Mouse (Mus musculus) heart, embryonic 12.5 days (tissue): ENCODE data around the gene Ercc6. TPM values are rescaled to one million over a fixed set of nuclear protein-coding genes. Genes with fewer than 3 reads are reported as not detected.

Experiments
- ATAC-seq: fragments of 200-750 bp; cut with Nextera tagmentation; 2 replicates; pipeline ENCODE4 v1.8.0; 2017; ENCODE audit warnings: moderate TSS enrichment, moderate library complexity; ENCODE audit not compliant: insufficient number of reproducible peaks, low FRiP score
- H3K27ac ChIP-seq: fragments of 300-500 bp; sonication (generic); 2 replicates; pipeline ENCODE4 v1.5.1; 2016; ENCODE audit warnings: mild to moderate bottlenecking, moderate library complexity; ENCODE audit not compliant: poor library complexity, severe bottlenecking
- H3K27me3 ChIP-seq: fragments of 300-500 bp; sonication (generic); replicated peaks from 2 replicates; pipeline ENCODE4 v1.6.1; 2016; ENCODE audit warnings: mild to moderate bottlenecking, moderate library complexity
- H3K36me3 ChIP-seq: fragments of 300-500 bp; sonication (generic); 2 replicates; pipeline ENCODE4 v1.6.1; 2016; ENCODE audit warnings: mild to moderate bottlenecking, moderate library complexity
- H3K4me1 ChIP-seq: fragments of 300-500 bp; sonication (generic); replicated peaks from 2 replicates; pipeline ENCODE4 v1.6.1; 2016; ENCODE audit warnings: mild to moderate bottlenecking
- H3K4me2 ChIP-seq: fragments of 300-500 bp; sonication (generic); 2 replicates; pipeline ENCODE4 v1.6.1; 2016; ENCODE audit warnings: mild to moderate bottlenecking, moderate library complexity
- H3K4me3 ChIP-seq: fragments of 300-500 bp; sonication (generic); 2 replicates; pipeline ENCODE4 v1.5.1; 2016; ENCODE audit warnings: mild to moderate bottlenecking
- H3K9ac ChIP-seq: fragments of 300-500 bp; sonication (generic); 2 replicates; pipeline ENCODE4 v1.6.1; 2016; ENCODE audit warnings: mild to moderate bottlenecking, moderate library complexity
- H3K9me3 ChIP-seq: fragments of 300-500 bp; sonication (generic); replicated peaks from 2 replicates; pipeline ENCODE4 v1.6.1; 2016; ENCODE audit warnings: mild to moderate bottlenecking, moderate library complexity
- WGBS: fragments of 180-500 bp; shearing (Covaris S2); methylation state at CpG from one replicate; pipeline ENCODE4 v1.1.7; 2016; 5-methylcytosine and 5-hydroxymethylcytosine counted together
- polyA plus RNA-seq: library from polyadenylated mRNA; unstranded; fragments of >200 nt; fragmentation: Nextera tagmentation; extraction: Ambion mirVana; gene quantifications from 2 replicates; pipeline ENCODE4 v1.2.1, GENCODE M21; 2016

The Ercc6 gene
- polyA plus RNA-seq, 1 experiment from 2014 or later: 15.1 TPM

GRCm38 (mm10) chr14:32533656-32534055 is 20.3 kb downstream of the Ercc6 start:
- Histone ChIP-seq H3K36me3 (peaks cover 7% of the 10 kb centered on the region; the same call in 1 of the 2 replicates), H3K4me2 (no peak overlapping the region), H3K9me3 (no peaks in the 10 kb centered on the region), H3K27me3 (no peaks in the 10 kb centered on the region), H3K4me1 (peaks cover 3% of the 10 kb centered on the region; the same call in 1 of the 2 replicates), H3K27ac (no peak overlapping the region), H3K4me3 (no peak overlapping the region), H3K9ac (no peak overlapping the region)
- WGBS: 87% methylated on average over 4 of the region's 4 CpGs
- ATAC-seq: no peak

DNA sequence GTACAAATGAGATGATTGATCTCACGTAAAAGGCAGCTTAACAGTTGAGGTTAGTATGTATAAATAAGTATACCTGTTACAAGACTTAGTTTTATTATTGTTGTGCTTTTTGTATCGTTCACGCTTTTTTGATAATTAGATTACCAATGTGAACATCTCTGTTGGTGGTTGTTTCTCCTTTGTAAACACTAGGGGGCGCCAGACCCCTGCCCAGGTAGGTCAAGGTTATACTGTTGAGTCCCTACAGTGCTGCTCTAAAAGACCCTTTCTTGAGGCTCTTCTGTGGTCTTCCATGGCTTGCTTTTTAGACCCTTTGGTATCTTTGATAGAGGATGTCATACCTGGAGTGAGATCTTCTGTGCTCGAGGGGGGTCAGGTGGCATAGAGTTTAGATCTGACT is 20.8 kb downstream of the Ercc6 start:
- 70% methylated on average over 5 of the region's 5 CpGs for WGBS
- H3K4me1 ChIP-seq: 0 out of 2 replicates have a peak, but pooled peaks cover 3% of the 10 kb centered on the region
- H3K27ac ChIP-seq: no peak overlapping the region
- ATAC-seq: no peak
- H3K4me3 ChIP-seq: no peak overlapping the region
- H3K4me2 ChIP-seq: no peak overlapping the region
- H3K27me3 ChIP-seq: no peaks in the 10 kb centered on the region
- no peaks in the 10 kb centered on the region for H3K9me3 ChIP-seq
- H3K36me3 ChIP-seq: peaks cover 4% of the 10 kb centered on the region; the same call in 1 of the 2 replicates
- no peak overlapping the region for H3K9ac ChIP-seq

DNA sequence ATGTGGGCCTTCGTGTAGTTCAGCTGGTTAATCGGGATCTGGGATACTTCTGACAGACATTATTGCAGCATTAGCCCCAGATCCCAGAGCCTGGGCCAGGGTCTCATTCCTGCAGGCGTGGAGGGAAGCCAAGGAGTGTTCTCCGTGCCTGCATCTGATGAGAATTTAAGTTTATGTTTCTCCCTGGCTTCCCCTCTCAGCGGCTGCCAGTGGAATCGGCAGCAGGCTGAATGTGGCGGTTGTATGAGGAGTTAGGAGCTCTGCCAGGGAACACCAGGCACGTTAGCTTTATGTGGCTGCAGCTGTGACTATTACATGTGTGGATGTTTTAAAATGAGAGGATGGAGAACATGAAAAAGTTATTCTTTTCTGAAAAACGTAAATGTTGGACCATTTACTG is 23.4 kb downstream of the Ercc6 start:
- WGBS: 71% methylated on average over 9 of the region's 9 CpGs
- H3K36me3 ChIP-seq: peaks cover 5% of the 10 kb centered on the region
- H3K9me3 ChIP-seq: no peaks in the 10 kb centered on the region
- no peak for ATAC-seq
- no peak overlapping the region for H3K27ac ChIP-seq
- no peak overlapping the region for H3K4me3 ChIP-seq
- 0 out of 2 replicates have a peak, but pooled peaks cover 3% of the 10 kb centered on the region for H3K4me1 ChIP-seq
- no peaks in the 10 kb centered on the region for H3K27me3 ChIP-seq
- H3K4me2 ChIP-seq: no peak overlapping the region
- no peak overlapping the region for H3K9ac ChIP-seq

GRCm38 (mm10) chr14:32538115-32538514 is 24.8 kb downstream of the Ercc6 start:
- Histone ChIP-seq H3K27me3 (no peaks in the 10 kb centered on the region), H3K4me3 (no peak overlapping the region), H3K36me3 (peaks cover 16% of the 10 kb centered on the region), H3K9ac (no peak overlapping the region), H3K4me2 (no peak overlapping the region), H3K9me3 (0 out of 2 replicates have a peak, but pooled peaks cover 1% of the 10 kb centered on the region), H3K27ac (no peak overlapping the region), H3K4me1 (0 out of 2 replicates have a peak, but pooled peaks cover 3% of the 10 kb centered on the region)
- ATAC-seq: no peak
- WGBS: 82% methylated on average over 1 of the region's 1 CpGs

GRCm38 (mm10) chr14:32543075-32543474 is 29.8 kb downstream of the Ercc6 start:
- Histone ChIP-seq H3K4me2 (no peak overlapping the region), H3K36me3 (peaks cover 31% of the 10 kb centered on the region), H3K9ac (no peak overlapping the region), H3K27ac (no peak overlapping the region), H3K9me3 (0 out of 2 replicates have a peak, but pooled peaks cover 2% of the 10 kb centered on the region), H3K27me3 (no peaks in the 10 kb centered on the region), H3K4me1 (peaks cover 4% of the 10 kb centered on the region), H3K4me3 (no peak overlapping the region)
- ATAC-seq: no peak

- Histone ChIP-seq H3K27ac (no peak overlapping the region), H3K27me3 (no peaks in the 10 kb centered on the region), H3K36me3 (peaks cover 39% of the 10 kb centered on the region), H3K4me3 (no peak overlapping the region), H3K4me2 (no peak overlapping the region), H3K4me1 (peaks cover 6% of the 10 kb centered on the region), H3K9me3 (0 out of 2 replicates have a peak, but pooled peaks cover 2% of the 10 kb centered on the region), H3K9ac (no peak overlapping the region)
- ATAC-seq: no peak
- 80% methylated on average over 5 of the region's 5 CpGs for WGBS
Observed at GRCm38 (mm10) chr14:32546676-32547075, 33.4 kb downstream of the Ercc6 start.

DNA sequence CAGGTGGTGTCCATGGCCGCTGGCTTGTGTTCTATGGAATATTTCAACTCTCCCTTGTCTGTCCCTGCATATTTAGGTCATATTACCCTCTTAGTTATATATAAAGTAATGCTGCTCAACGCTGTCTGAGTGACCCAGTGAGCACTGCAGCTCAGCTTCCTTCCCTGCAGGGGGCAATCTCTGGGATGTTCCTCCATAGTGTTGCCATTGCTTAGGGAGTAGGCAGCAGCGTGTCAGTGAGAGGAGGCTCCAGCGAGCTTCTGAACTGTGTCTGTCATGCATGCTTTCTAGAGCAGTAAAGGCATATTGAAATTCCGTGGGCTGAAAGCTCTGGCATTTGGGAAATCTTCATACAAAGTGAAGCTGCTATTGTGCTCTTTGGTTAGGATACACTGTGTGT is 38.5 kb downstream of the Ercc6 start:
- Histone ChIP-seq H3K27me3 (no peaks in the 10 kb centered on the region), H3K4me2 (no peak overlapping the region), H3K27ac (no peak overlapping the region), H3K36me3 (peaks cover 42% of the 10 kb centered on the region), H3K4me3 (no peak overlapping the region), H3K4me1 (0 out of 2 replicates have a peak, but pooled peaks cover 2% of the 10 kb centered on the region), H3K9ac (no peak overlapping the region), H3K9me3 (no peaks in the 10 kb centered on the region)
- 78% methylated on average over 5 of the region's 5 CpGs for WGBS
- ATAC-seq: no peak

DNA sequence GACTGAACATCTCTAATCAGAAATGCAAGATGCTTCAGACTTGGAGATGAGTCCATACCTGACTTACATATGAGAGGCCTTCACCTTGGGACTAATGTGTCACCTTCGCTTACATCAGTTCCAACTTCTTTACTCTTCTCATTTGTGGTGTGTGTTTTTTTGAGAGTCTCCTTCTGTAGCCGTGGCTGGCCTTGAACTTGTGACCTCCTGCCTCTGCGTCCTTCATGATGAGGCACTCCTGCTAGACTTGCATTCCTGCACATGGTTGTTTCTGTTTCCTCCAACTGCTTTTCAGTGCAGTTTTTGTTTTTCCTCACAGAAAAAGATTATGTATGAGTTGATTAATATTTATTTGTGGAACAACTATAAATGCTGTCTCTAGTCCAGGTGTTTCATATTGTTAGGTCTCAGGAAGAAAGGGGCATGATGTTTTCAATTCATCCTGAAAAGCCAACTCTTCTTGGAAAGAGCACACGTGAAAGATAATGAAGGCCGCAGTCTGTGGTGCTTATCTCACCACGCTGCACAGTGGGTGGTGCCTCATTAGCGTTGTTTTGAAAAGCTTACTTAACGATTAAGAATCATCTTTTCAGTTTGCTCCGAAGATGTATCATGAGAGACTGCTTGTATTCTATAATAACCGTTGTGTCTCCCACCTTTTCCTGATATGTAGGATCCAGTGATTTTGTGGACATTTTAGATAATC is 40.0 kb downstream of the Ercc6 start:
- Histone ChIP-seq H3K9ac (no peak overlapping the region), H3K4me2 (no peak overlapping the region), H3K36me3 (peaks cover 34% of the 10 kb centered on the region), H3K4me3 (no peak overlapping the region), H3K27me3 (no peaks in the 10 kb centered on the region), H3K9me3 (no peaks in the 10 kb centered on the region), H3K4me1 (0 out of 2 replicates have a peak, but pooled peaks cover 2% of the 10 kb centered on the region), H3K27ac (no peak overlapping the region)
- WGBS: 67% methylated on average over 10 of the region's 10 CpGs
- 0 out of 2 replicates have a peak, but pooled peaks have one; percentile 33 for ATAC-seq

DNA sequence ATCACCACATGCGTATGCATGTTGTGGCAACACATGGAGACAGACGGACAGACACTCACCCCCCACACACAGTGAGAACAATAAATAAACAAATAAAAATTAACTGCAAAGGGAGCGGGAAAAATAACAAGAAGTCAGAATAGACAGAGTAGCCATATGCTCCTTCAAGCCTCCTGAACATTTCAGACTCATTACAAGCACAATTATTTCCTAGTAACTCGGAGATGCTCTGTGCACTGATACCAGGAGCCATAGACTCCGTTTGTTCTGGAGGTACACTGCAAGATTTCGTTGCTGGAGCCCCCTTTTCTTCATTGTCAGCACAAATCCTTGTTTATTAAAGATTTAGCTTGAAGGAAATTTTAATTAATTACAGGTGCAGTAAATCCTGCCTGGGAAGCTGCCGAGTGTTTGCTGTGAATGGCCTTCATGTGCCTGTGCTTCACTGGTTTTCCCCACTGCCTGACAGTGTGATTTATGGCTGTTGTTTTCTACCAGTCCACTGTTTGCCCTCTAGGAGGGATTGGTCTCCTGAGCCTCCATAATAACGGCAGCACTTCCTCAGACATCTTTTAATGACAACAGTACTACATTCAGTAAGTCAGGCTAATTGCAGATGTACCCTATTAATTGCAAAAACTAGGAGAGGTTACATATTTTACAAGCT is 41.7 kb downstream of the Ercc6 start:
- Histone ChIP-seq H3K9ac (no peak overlapping the region), H3K4me1 (no peaks in the 10 kb centered on the region), H3K36me3 (peaks cover 41% of the 10 kb centered on the region), H3K4me3 (no peak overlapping the region), H3K27me3 (no peaks in the 10 kb centered on the region), H3K9me3 (no peaks in the 10 kb centered on the region), H3K4me2 (no peak overlapping the region), H3K27ac (no peak overlapping the region)
- no peak for ATAC-seq
- WGBS: 80% methylated on average over 8 of the region's 8 CpGs

DNA sequence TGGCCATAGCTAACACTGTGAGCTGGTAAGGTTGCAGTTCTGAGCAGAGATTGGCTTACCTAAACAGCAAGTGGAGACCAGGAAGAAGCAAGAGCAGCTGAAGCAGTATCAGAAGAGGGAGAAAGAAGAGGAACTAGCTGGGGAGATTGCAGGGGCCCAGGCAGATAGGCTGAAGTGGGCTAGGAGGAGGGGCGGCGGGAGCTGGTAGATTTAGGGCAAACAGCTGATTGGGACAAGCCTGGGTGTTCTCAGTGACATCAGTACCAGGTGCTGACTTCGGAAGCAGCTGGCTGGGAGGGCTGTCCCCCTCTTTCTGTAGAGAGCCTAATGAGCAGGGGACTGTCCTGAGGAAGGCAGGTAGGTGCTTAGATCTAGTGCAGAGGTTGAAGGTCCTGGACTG is 48.1 kb downstream of the Ercc6 start:
- no peaks in the 10 kb centered on the region for H3K9me3 ChIP-seq
- WGBS: 82% methylated on average over 3 of the region's 3 CpGs
- H3K4me2 ChIP-seq: no peak overlapping the region
- ATAC-seq: no peak
- no peak overlapping the region for H3K9ac ChIP-seq
- H3K4me3 ChIP-seq: no peak overlapping the region
- H3K36me3 ChIP-seq: peaks cover 73% of the 10 kb centered on the region
- H3K27me3 ChIP-seq: no peaks in the 10 kb centered on the region
- H3K27ac ChIP-seq: no peak overlapping the region
- H3K4me1 ChIP-seq: no peaks in the 10 kb centered on the region

- H3K36me3 ChIP-seq: peaks cover 85% of the 10 kb centered on the region
- WGBS: 92% methylated on average over 6 of the region's 6 CpGs
Observed at GRCm38 (mm10) chr14:32563661-32564060, 50.3 kb downstream of the Ercc6 start.

More at GRCm38 (mm10) chr14:32563661-32564060, 50.3 kb downstream of the Ercc6 start:
- Histone ChIP-seq H3K9ac (no peak overlapping the region), H3K4me3 (no peak overlapping the region), H3K4me1 (no peaks in the 10 kb centered on the region), H3K4me2 (no peak overlapping the region), H3K27ac (no peak overlapping the region), H3K9me3 (no peaks in the 10 kb centered on the region), H3K27me3 (no peaks in the 10 kb centered on the region)
- no peak for ATAC-seq
